Mouse (Mus musculus): ENCODE data around the gene Gm48551. TPM values are rescaled to one million over a fixed set of nuclear protein-coding genes. Genes with fewer than 3 reads are reported as not detected.

The Gm48551 gene
- total RNA-seq, 2 experiments from 2014 or later: 2.4 to 3.2 TPM

- intact Hi-C loops (cut with DNase I): no loop called here
- DNase-seq (ENCODE audit: low spot score in 2 of 2): peak in 1 of 2 experiments; percentile 7
These were observed 50.3 kb downstream of the Gm48551 start for GRCm38 (mm10) chr10:81434361-81435263.

- intact Hi-C loops (cut with DNase I): no loop called here
- peak; percentile 75 to 82 for DNase-seq (ENCODE audit: low spot score in 2 of 2)
These were observed 51.2 kb downstream of the Gm48551 start for GRCm38 (mm10) chr10:81435436-81435835.

- DNase-seq (ENCODE audit: low spot score in 2 of 2): no peak
- intact Hi-C loops (cut with DNase I): loop anchor here (10.0 kb wide), 1 partner anchor 246 kb away; no protein-coding TSS in a partner anchor
These were observed 56.8 kb downstream of the Gm48551 start for GRCm38 (mm10) chr10:81441019-81441418.

Small RNA genes lying within 50 kb of the gene (microRNA-seq; reads per million reads assigned to microRNA genes)
- gene Mir1191b (0 reads per million in 2 experiments), gene Mir6913 (1.3 to 4.4 reads per million in 2 experiments)

Other genes starting within 250 kb of the Gm48551 start
- gene Zbtb7a, start 249.2 kb upstream of the Gm48551 start, total RNA-seq (2021): 10 to 100 TPM; 74.8 to 76.0 TPM
- 10 to 100 TPM; 23.7 to 29.9 TPM for gene Pias4, start 216.5 kb upstream of the Gm48551 start, total RNA-seq (2021)
- 100 to 1,000 TPM; 936 to 941 TPM for gene Eef2, start 207.8 kb upstream of the Gm48551 start, total RNA-seq (2021)
- 10 to 100 TPM; 72.2 to 73.3 TPM for gene Dapk3, start 201.5 kb upstream of the Gm48551 start, total RNA-seq (2021)
- not detected for gene 4930442H23Rik, start 200.6 kb upstream of the Gm48551 start, total RNA-seq (2021)
- under 1 TPM in 1 of 2 experiments, not detected in 1; 0.17 TPM for gene Nmrk2, start 182.4 kb upstream of the Gm48551 start, total RNA-seq (2021)
- gene Atcay, start 153.6 kb upstream of the Gm48551 start, total RNA-seq (2021): 100 to 1,000 TPM; 196 to 211 TPM
- gene Zfr2, start 151.3 kb upstream of the Gm48551 start, total RNA-seq (2021): 10 to 100 TPM; 66.1 to 66.7 TPM
- 100 to 1,000 TPM; 226 to 227 TPM for gene Matk, start 131.5 kb upstream of the Gm48551 start, total RNA-seq (2021)
- gene Mrpl54, start 117.5 kb upstream of the Gm48551 start, total RNA-seq (2021): 10 to 100 TPM; 39.0 to 41.4 TPM
- 10 to 100 TPM; 34.8 to 35.8 TPM for gene Apba3, start 117.5 kb upstream of the Gm48551 start, total RNA-seq (2021)
- under 1 TPM; 0.15 to 0.47 TPM for gene Tjp3, start 92.9 kb upstream of the Gm48551 start, total RNA-seq (2021)
- gene Pip5k1c, start 91.5 kb upstream of the Gm48551 start, total RNA-seq (2021): 100 to 1,000 TPM; 391 to 396 TPM
- 10 to 100 TPM; 25.1 to 27.2 TPM for gene Cactin, start 63.4 kb upstream of the Gm48551 start, total RNA-seq (2021)
- gene Tbxa2r, start 55.7 kb upstream of the Gm48551 start, total RNA-seq (2021): 1 to 10 TPM; 1.3 to 1.5 TPM
- under 1 TPM; 0.51 to 0.97 TPM for gene Gipc3, start 41.2 kb upstream of the Gm48551 start, total RNA-seq (2021)
- gene Hmg20b, start 34.0 kb upstream of the Gm48551 start, total RNA-seq (2021): 10 to 100 TPM; 21.4 to 23.3 TPM
- gene Mfsd12, start 27.0 kb upstream of the Gm48551 start, total RNA-seq (2021): 10 to 100 TPM; 37.8 to 38.9 TPM
- gene 4930404N11Rik, start 18.6 kb upstream of the Gm48551 start, total RNA-seq (2021): 1 to 10 TPM in 1 of 2 experiments, under 1 TPM in 1; 0.93 to 1.3 TPM
- gene Fzr1, start 6.0 kb upstream of the Gm48551 start, total RNA-seq (2021): 10 to 100 TPM; 74.8 to 80.3 TPM
- 10 to 100 TPM; 82.4 to 88.6 TPM for gene Dohh, start within 50 bp of the Gm48551 start, total RNA-seq (2021)
- gene Gm48552, start 4.5 kb downstream of the Gm48551 start, total RNA-seq (2021): 1 to 10 TPM; 2.8 to 4.7 TPM
- 1 to 10 TPM; 1.8 to 1.9 TPM for gene Smim24, start 8.6 kb downstream of the Gm48551 start, total RNA-seq (2021)
- gene Nfic, start 71.2 kb downstream of the Gm48551 start, total RNA-seq (2021): 10 to 100 TPM; 67.0 to 69.8 TPM
- gene Celf5, start 98.2 kb downstream of the Gm48551 start, total RNA-seq (2021): 100 to 1,000 TPM; 280 to 299 TPM
- 100 to 1,000 TPM in 1 of 2 experiments, 10 to 100 TPM in 1; 80.2 to 104 TPM for gene Ncln, start 111.9 kb downstream of the Gm48551 start, total RNA-seq (2021)
- gene S1pr4, start 115.7 kb downstream of the Gm48551 start, total RNA-seq (2021): under 1 TPM; 0.33 to 0.44 TPM
- gene Gna15, start 139.8 kb downstream of the Gm48551 start, total RNA-seq (2021): 1 to 10 TPM; 2.2 to 3.2 TPM
- 100 to 1,000 TPM; 102 to 109 TPM for gene Gna11, start 160.7 kb downstream of the Gm48551 start, total RNA-seq (2021)
- gene Aes, start 175.0 kb downstream of the Gm48551 start, total RNA-seq (2021): 100 to 1,000 TPM; 573 to 615 TPM
- gene Tle2, start 190.1 kb downstream of the Gm48551 start, total RNA-seq (2021): 10 to 100 TPM; 14.1 to 15.9 TPM
- gene Tle6, start 216.6 kb downstream of the Gm48551 start, total RNA-seq (2021): 1 to 10 TPM; 1.3 to 2.7 TPM
- 1 to 10 TPM; 1.9 to 2.2 TPM for gene BC025920, start 221.8 kb downstream of the Gm48551 start, total RNA-seq (2021)
- gene Sirt6, start 243.3 kb downstream of the Gm48551 start, total RNA-seq (2021): 10 to 100 TPM; 23.6 to 25.1 TPM
- gene Ankrd24, start 244.1 kb downstream of the Gm48551 start, total RNA-seq (2021): 10 to 100 TPM; 31.9 to 34.5 TPM

Measured in left cerebral cortex, postnatal 14 days (tissue).